Mouse (Mus musculus) liver, adult 10 weeks (tissue): ENCODE results near the gene Manbal. TPM values are rescaled to one million over a fixed set of nuclear protein-coding genes. Genes with fewer than 3 reads are reported as not detected.

ENCODE experiments used
- polyA plus RNA-seq: library from polyadenylated mRNA; stranded (reverse); fragments of 350-450 nt; fragmentation: Illumina TruSeq; extraction: RNeasy Lipid Tissue Mini Kit (QIAGEN cat#74804); gene quantifications from one replicate; pipeline ENCODE4 v1.2.3, GENCODE M21; 2014; ENCODE audit warnings: low read depth, low replicate concordance

Gene Manbal
- 3.8 TPM for polyA plus RNA-seq

GRCm38 (mm10) chr2:157367184-157367893 lies at the start of gene Manbal:
Manbal (plus strand) TSS chr2:157367594.

DNA sequence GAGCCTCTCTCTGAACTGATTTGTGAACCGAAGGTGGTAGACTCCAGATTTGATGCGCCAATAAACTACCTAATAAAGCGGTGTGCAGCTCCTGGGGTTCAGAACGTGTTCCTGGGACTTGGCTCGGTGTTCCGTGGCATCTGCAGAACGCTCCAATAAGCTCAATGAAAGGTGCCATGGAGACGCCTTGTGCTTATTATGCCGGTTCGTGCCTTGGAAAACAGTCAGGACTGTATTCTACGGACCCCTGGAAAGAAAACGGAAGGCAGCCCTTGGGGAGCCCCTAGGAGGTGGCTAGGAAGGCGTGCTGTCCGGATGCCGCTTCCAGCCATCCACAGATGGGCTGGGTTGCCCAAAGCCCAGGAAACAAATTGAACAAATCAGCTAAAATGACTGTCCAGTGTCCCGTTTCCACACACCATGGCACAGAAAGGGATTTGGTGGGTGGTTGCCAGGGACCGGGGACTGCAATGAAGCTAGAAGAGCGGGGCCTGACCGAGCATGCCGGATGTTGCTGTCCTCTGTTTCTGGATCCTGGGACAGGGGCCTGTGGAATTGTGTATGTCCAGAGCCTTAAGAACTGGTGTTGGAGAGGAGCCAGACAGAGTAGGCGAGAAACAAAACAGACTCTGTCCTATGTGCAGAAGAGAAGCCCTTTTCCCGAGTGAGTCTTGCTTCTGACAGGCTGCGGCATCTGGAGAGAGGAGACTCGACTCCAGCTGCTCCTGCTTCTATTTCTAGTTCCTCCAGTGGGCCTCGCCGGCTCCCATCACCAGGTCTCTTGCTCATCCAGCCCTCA lies 19.8 kb upstream of the Manbal start, which contains the start of gene Ghrh:
Gene Ghrh, minus strand, starts transcription at position 146 of the 799 bp plus-strand sequence.

GRCm38 (mm10) chr2:157418206-157418605 lies 50.8 kb downstream of the Manbal start, which contains the start of gene Src:
Src (plus strand) TSS chr2:157418444.

Other genes starting within 250 kb of the Manbal start
- gene Samhd1, start 232.3 kb upstream of the Manbal start, polyA plus RNA-seq = 43.8 TPM
- 2.5 TPM for gene Rbl1, start 163.1 kb upstream of the Manbal start, polyA plus RNA-seq
- 123 TPM for gene Rpn2, start 88.6 kb upstream of the Manbal start, polyA plus RNA-seq
- gene Mroh8, start 88.0 kb upstream of the Manbal start, polyA plus RNA-seq = not detected
- gene Ghrh, start 20.1 kb upstream of the Manbal start, polyA plus RNA-seq = not detected
- 0.13 TPM for gene Src, start 50.9 kb downstream of the Manbal start, polyA plus RNA-seq
- gene Nnat, start 192.5 kb downstream of the Manbal start, polyA plus RNA-seq = not detected
- gene Blcap, start 203.7 kb downstream of the Manbal start, polyA plus RNA-seq = 20.3 TPM